Mouse (Mus musculus) forebrain, embryonic 11.5 days (tissue): ENCODE data around the gene Clcn5. TPM values are rescaled to one million over a fixed set of nuclear protein-coding genes. Genes with fewer than 3 reads are reported as not detected.

Experiments used
- ATAC-seq: fragments of 200-750 bp; cut with Nextera tagmentation; replicated peaks from 2 replicates; pipeline ENCODE4 v1.8.0; 2017; ENCODE audit warnings: moderate TSS enrichment; ENCODE audit not compliant: low FRiP score
- DNase-seq: peaks from one replicate; pipeline ENCODE4 v3.0.0-alpha.2; 2017; ENCODE audit warnings: low spot score
- H3K27ac ChIP-seq: fragments of 300-500 bp; sonication (generic); 2 replicates; pipeline ENCODE4 v1.5.1; 2014; ENCODE audit warnings: low read depth, low read length
- H3K27me3 ChIP-seq: fragments of 300-500 bp; sonication (generic); 2 replicates; pipeline ENCODE4 v1.6.1; 2014; ENCODE audit warnings: mild to moderate bottlenecking, low read length, mixed read lengths; ENCODE audit not compliant: control insufficient read depth, insufficient read depth
- H3K36me3 ChIP-seq: fragments of 300-500 bp; sonication (generic); 2 replicates; pipeline ENCODE4 v1.6.1; 2014; ENCODE audit warnings: mild to moderate bottlenecking, low read length, moderate library complexity, mixed read lengths; ENCODE audit not compliant: control insufficient read depth, insufficient read depth
- H3K4me1 ChIP-seq: fragments of 300-500 bp; sonication (generic); replicated peaks from 2 replicates; pipeline ENCODE4 v1.6.1; 2014; ENCODE audit warnings: low read length, mixed read lengths; ENCODE audit not compliant: control insufficient read depth, insufficient read depth
- H3K4me2 ChIP-seq: fragments of 300-500 bp; sonication (generic); 2 replicates; pipeline ENCODE4 v1.6.1; 2014; ENCODE audit warnings: low read depth, mild to moderate bottlenecking, low read length, moderate library complexity, mixed read lengths; ENCODE audit not compliant: severe bottlenecking
- H3K4me3 ChIP-seq: fragments of 300-500 bp; sonication (generic); 2 replicates; pipeline ENCODE4 v1.5.1; 2014; ENCODE audit warnings: low read depth, low read length
- H3K9ac ChIP-seq: fragments of 300-500 bp; sonication (generic); 2 replicates; pipeline ENCODE4 v1.6.1; 2014; ENCODE audit warnings: low read length
- H3K9me3 ChIP-seq: fragments of 300-500 bp; sonication (generic); 2 replicates; pipeline ENCODE4 v1.6.1; 2016; ENCODE audit warnings: low read length, mixed read lengths; ENCODE audit not compliant: control insufficient read depth
- WGBS: fragments of 180-500 bp; shearing (Covaris S2); extraction: QIAGEN DNeasy Blood & Tissue Kit; methylation state at CpG from one replicate; pipeline ENCODE4 v1.1.7; 2014; 5-methylcytosine and 5-hydroxymethylcytosine counted together
- polyA plus RNA-seq: library from polyadenylated mRNA; unstranded; fragments of >200 nt; fragmentation: Nextera tagmentation; extraction: Ambion mirVana; gene quantifications from 2 replicates; pipeline ENCODE4 v1.2.1, GENCODE M21; 2014

The Clcn5 gene
- polyA plus RNA-seq, 1 experiment from 2014 or later: 16.5 TPM

DNA sequence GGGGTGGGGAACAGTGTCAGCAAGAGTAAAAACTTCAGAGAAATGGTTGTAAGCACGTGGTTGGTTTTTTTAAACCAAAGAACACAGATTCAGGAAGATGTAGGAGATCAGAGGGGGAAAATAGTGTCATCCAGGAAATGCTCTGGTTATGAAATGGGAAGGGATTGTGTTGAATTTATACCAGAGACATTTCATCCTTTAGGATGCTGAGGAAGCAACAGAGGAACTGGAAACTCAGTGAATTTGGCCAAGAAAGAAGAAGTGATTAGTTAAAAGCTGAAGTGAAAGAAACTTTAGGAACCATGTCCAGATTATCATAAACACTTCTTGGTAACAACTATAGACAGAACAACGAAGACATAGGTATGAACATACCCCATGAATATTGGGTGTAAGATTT is 26.2 kb downstream of the Clcn5 start:
- Histone ChIP-seq H3K4me2 (no peak overlapping the region), H3K36me3 (no peaks in the 10 kb centered on the region), H3K9ac (no peak overlapping the region), H3K4me1 (no peaks in the 10 kb centered on the region), H3K27ac (no peak overlapping the region), H3K4me3 (no peak overlapping the region), H3K9me3 (no peaks in the 10 kb centered on the region), H3K27me3 (no peaks in the 10 kb centered on the region)
- 69% methylated on average over 2 of the region's 2 CpGs for WGBS
- ATAC-seq: no peak
- no peak for DNase-seq

DNA sequence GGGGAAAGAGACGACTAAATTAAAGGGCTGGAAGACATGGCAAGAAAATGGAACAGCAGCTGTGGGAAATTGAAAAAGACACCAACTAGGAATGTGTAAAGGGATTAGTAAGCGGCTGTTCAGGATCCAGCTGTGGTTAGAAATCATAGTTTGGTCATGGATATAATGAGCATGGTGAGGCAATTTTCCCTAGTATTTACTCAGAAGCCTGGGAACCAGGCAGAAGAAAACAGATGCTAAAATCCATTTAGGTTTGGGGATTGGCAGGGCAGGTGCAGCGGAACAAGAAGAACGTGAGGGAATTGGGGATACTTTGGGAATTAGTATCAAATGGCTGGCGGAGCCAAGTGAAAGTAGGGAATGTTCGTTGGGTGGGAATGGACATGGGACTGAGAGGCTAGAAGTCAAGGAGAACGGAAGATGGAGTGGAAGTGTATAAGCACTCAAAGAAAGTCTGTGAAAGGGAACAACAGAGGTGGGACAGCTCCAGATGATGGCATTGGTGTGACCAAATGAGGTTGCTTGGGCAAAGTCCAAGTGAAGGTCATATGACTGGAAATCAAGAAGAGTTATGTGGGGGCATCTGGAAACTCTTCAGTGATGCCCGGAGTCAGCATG is 26.9 kb downstream of the Clcn5 start:
- H3K9ac ChIP-seq: no peak overlapping the region
- no peaks in the 10 kb centered on the region for H3K27me3 ChIP-seq
- DNase-seq: no peak
- no peak overlapping the region for H3K4me3 ChIP-seq
- no peaks in the 10 kb centered on the region for H3K36me3 ChIP-seq
- no peak overlapping the region for H3K4me2 ChIP-seq
- no peaks in the 10 kb centered on the region for H3K4me1 ChIP-seq
- no peaks in the 10 kb centered on the region for H3K9me3 ChIP-seq
- no peak for ATAC-seq
- H3K27ac ChIP-seq: no peak overlapping the region
- WGBS: 81% methylated on average over 8 of the region's 8 CpGs

DNA sequence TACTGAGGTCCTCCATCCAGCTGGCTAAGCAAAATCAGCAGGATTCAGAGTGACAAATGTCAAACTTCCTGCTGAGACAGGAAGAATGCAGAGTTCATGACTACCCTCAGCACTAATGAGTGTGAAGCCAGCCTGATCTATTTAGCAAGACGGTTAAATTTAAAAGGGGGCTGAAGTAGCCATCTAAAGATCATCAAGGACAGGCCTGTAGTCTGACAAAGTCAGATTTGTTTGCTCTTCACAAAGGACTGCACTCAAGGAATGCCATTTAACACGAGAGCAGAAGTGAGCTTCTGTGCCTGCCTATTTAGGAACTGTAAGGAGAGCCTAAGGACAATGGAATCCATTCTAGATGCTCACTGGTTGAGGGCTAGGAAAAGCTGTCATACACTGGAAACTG is 30.2 kb downstream of the Clcn5 start:
- Histone ChIP-seq H3K9ac (no peak overlapping the region), H3K9me3 (no peaks in the 10 kb centered on the region), H3K27me3 (no peaks in the 10 kb centered on the region), H3K27ac (no peak overlapping the region), H3K4me2 (no peak overlapping the region), H3K4me3 (no peak overlapping the region), H3K36me3 (no peaks in the 10 kb centered on the region), H3K4me1 (no peaks in the 10 kb centered on the region)
- WGBS: 11% methylated on average over 2 of the region's 2 CpGs
- DNase-seq: no peak
- no peak for ATAC-seq

DNA sequence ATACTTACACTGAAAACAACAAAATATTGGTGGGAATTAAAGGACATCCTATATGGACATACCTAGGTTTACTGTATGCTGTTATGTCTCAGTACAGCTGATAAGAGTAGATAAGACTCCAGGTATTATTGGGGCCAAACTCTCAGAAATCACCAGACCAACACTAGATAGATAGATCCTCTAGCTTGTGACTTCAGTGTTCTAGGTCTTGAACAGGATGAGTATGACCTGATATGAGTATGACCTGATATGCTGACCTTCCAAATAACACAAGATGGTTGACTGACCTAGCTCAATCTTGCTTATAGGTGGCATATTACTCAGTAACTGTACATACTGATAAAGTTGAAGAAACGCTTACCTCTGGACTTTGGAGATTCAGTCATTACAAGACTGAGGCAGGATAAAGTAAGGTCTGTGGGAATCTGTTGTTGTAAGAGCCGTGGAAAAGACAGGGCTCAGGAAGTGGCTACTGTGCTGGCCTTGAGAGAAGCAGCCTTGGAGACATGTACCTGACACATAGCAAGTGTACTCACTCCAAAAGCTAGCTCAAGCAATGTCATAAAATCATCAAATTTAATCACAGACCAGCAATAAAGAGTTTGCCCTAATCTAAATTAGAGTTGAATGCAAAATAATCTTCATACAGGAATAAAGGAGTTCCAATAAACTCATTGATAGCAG is 32.0 kb downstream of the Clcn5 start:
- DNase-seq: no peak
- ATAC-seq: no peak

DNA sequence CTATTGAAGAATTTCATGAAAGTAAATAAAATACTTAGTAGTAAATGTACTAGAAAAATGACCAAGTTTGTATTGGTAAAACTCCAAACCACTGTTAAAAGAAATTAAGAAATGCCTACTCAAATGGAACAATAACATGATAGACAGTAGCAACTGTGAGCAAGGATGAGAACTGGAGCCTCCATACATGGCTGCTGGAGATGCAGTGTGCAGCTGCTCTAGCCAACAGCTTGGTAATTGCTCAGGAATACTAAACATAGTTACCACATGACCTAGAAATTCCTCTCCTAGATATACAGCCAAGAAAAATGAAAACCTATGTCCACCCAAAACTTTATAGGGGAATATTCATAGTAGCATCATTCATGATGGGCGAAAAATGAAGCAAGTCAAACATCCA is 36.5 kb downstream of the Clcn5 start:
- Histone ChIP-seq H3K9me3 (no peaks in the 10 kb centered on the region), H3K4me3 (no peak overlapping the region), H3K4me1 (no peaks in the 10 kb centered on the region), H3K4me2 (no peak overlapping the region), H3K27ac (no peak overlapping the region), H3K27me3 (no peaks in the 10 kb centered on the region), H3K36me3 (no peaks in the 10 kb centered on the region), H3K9ac (no peak overlapping the region)
- ATAC-seq: no peak
- no peak for DNase-seq
- 89% methylated on average over 1 of the region's 1 CpGs for WGBS

More for the DNA sequence above, 32.0 kb downstream of the Clcn5 start:
- H3K9ac ChIP-seq: no peak overlapping the region
- 86% methylated on average over 2 of the region's 2 CpGs for WGBS
- H3K27me3 ChIP-seq: no peaks in the 10 kb centered on the region
- no peaks in the 10 kb centered on the region for H3K9me3 ChIP-seq
- H3K4me2 ChIP-seq: no peak overlapping the region
- H3K36me3 ChIP-seq: no peaks in the 10 kb centered on the region
- no peak overlapping the region for H3K4me3 ChIP-seq
- no peak overlapping the region for H3K27ac ChIP-seq
- H3K4me1 ChIP-seq: no peaks in the 10 kb centered on the region

DNA sequence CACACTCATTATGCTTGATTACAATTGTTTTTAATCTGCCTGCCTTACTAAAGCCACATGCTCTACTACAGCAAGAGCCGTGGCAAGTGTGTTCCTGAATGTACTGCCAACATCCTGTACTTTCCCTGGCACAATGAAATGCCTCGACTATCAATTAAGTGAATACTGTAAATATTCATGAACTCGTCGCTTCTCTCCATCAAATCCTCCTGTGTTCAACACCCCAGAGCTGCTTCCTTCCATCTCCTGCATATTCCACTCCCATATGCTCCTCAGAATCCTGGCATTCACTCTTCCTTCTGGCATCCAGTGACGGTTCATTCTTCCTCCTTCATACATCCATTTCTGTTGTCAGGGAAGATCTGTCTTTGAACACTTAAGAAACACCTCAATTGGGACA is 39.4 kb downstream of the Clcn5 start:
- 80% methylated on average over 5 of the region's 5 CpGs for WGBS
- Histone ChIP-seq H3K4me1 (no peaks in the 10 kb centered on the region), H3K27ac (no peak overlapping the region), H3K4me3 (no peak overlapping the region), H3K36me3 (no peaks in the 10 kb centered on the region), H3K27me3 (no peaks in the 10 kb centered on the region), H3K9ac (no peak overlapping the region), H3K4me2 (no peak overlapping the region), H3K9me3 (no peaks in the 10 kb centered on the region)
- DNase-seq: no peak
- no peak for ATAC-seq

DNA sequence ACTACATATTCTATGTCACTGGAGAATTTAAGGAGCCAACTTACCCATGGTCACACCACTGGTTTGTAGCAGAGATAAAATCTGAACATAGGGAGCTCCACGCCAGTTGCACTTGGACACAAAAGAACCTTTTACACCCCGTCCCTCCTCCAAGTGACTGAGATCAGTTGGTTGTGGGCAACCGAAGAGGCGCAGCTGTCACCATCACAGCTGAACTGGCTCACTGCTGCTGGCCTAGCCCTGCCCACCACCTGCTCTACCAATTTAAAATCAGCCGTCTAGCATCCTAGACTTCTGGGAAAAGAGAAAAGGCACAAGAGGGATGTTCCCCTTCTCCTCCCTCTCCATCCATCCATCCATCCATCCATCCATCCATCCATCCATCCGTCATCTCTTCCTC is 42.6 kb downstream of the Clcn5 start:
- Histone ChIP-seq H3K4me1 (no peaks in the 10 kb centered on the region), H3K9me3 (no peaks in the 10 kb centered on the region), H3K4me2 (no peak overlapping the region), H3K27ac (no peak overlapping the region), H3K9ac (no peak overlapping the region), H3K27me3 (no peaks in the 10 kb centered on the region), H3K36me3 (no peaks in the 10 kb centered on the region), H3K4me3 (no peak overlapping the region)
- no peak for ATAC-seq
- 74% methylated on average over 6 of the region's 6 CpGs for WGBS
- no peak for DNase-seq

DNA sequence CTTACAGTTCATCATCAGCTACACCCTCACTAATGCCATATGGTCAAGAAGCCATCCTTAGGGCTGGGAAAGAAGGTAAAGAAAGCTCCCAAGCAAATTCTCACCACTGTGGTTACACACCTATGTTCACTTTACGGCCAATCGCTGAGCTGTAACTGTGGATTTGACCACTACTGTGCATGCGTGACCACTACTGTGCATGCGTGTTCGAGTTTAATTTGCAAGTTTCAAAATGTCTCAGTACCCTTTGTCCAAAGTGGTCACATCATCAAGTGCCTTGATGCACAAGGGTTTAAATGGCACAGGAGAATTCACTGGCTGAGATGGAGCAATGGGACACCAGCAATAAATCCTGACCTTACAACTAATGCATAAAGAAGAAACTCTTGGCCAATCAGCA is 58.0 kb downstream of the Clcn5 start:
- Histone ChIP-seq H3K4me1 (no peaks in the 10 kb centered on the region), H3K27ac (no peak overlapping the region)
- 98% methylated on average over 5 of the region's 5 CpGs for WGBS

More for the DNA sequence above, 58.0 kb downstream of the Clcn5 start:
- ATAC-seq (no peak), DNase-seq (no peak)
- Histone ChIP-seq H3K9me3 (no peaks in the 10 kb centered on the region), H3K4me3 (no peak overlapping the region), H3K36me3 (no peaks in the 10 kb centered on the region), H3K9ac (no peak overlapping the region), H3K4me2 (no peak overlapping the region), H3K27me3 (no peaks in the 10 kb centered on the region)
